Mouse (Mus musculus): ENCODE measurements around the gene Ptges2. TPM values are rescaled to one million over a fixed set of nuclear protein-coding genes. Genes with fewer than 3 reads are reported as not detected.

Gene Ptges2
- total and polyA plus RNA-seq, 3 experiments = 30.4 to 396 (median 47.0) TPM

DNA sequence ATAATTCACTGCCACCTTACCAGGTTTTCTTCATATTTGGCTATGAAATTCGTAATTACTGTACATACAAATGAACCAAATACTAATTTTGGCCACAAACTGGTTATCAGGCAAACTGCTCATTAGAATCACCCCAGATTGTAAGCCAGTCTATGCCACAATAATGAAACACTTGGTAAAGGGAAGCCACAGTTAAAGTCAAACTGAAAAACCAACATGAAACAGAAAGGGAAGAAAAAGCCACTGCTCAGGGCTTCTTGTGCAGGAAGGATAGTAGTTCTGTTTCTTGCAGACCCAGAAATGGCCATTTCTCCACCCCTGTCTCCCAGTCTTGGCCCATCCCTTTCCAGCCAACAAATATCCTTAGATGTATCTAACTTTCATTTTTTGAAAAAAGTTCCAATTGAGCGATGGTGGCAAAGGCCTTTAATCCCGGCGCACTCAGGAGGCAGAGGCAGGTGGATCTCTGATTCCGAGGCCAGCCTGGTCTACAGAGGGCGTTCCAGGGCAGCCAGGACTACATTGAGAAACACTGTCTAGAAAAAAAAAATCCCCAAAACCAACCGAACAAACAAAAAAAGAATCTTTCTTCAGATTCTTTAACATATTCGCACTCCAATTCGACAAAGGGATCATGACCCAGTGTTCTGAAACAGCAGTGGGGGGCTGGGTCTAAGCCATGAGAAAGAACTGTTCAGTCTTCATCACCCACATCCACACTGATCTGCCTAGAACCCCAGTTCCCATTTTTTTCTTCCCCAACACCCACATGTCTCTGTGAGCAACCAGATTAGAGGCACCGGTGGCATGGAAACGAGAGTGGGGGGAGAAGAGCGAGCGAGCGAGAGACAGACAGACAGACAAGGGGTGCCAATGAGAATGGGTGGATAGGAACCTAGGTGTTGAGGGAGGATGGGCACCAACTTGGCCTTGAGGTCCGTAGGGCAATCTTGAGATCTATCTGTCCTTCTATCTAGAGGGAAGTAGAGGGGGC is 54.4 kb downstream of the Ptges2 start, which contains the start of gene Naif1 (continued):
- TF ChIP-seq NRF1 (IDR thresholded peaks at IDR 0.05; ENCODE audit: insufficient read depth, low read depth, low read length, poor library complexity, severe bottlenecking) = no peak
- TF ChIP-seq TBP (IDR thresholded peaks at IDR 0.05; ENCODE audit: low read depth, low read length) = peak; percentile 69
- TF ChIP-seq KAT2A (conservative IDR thresholded peaks at IDR 0.05; ENCODE audit: low read depth, low read length) = no peak
- peak; percentile 60; the same call in 1 of the 2 replicates for TF ChIP-seq MAZ (IDR thresholded peaks at IDR 0.05; ENCODE audit: low read depth, low read length)
- peak; percentile 12; the same call in 1 of the 2 replicates for TF ChIP-seq GATA1 (IDR thresholded peaks at IDR 0.05; ENCODE audit: low read depth, low read length)

DNA sequence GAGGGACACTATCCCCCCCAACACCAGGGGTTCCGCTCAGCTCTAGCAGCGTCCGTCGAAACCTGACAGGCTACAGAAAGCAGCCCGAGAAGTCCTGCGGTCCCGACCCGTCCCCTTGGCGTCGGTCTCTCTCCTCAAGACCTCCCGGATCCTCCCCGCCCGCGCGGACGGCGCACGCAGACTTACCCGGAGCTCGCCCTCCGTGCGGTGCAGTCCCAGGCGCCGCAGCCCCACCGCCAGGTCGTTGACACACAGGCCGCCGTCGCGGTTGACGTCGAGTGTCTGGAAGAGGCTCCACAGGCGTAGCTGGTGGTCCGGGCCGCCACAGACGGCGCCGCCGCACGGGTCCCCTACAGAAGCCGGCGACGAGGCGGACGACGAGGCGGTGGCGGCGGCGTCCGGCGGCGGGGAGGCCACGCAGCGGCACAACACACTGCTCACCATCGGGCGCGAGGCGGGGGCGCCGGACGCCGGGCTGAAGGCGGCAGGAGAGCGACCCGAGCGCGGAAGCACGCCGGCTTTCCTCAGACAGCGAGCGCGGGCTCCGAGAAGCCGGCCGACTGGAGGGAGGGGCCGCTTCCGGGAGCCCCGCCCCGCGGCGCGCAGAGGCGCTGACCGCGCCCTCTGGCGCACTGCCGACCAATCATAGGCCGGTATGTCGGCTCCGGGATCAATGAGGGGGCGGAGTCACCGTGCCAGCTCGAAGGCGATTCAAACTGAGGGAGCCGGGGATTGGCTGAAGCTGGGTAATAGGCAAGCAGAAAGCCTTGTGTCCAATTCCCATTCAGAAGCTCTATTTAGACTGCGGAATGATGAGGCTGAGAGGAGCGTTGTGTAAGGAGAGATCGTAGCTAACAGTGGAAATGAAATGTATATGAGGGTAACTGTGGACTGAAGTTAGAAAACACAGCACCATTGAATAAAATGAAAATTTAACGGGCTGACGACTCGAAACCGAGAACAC is 55.5 kb downstream of the Ptges2 start, which contains the start of gene Slc25a25:
TSS of gene Slc25a25 (minus strand) at position 565 of the 964 bp plus-strand sequence.
- Histone ChIP-seq H3K4me3 (ENCODE audit: control insufficient read depth in 1 of 2, insufficient read depth in 1 of 2, low read depth in 2 of 2, low read length in 2 of 2) (peak within 1 kb of the TSS; percentile 66 to 92), H3K27me3 (ENCODE audit: control insufficient read depth in 1 of 2, insufficient read depth in 2 of 2, low read length in 2 of 2) (no peaks in the 10 kb centered on the region), H3K79me2 (ENCODE audit: control insufficient read depth, insufficient read depth, low read length, poor library complexity) (peaks cover 53% of the 10 kb centered on the region), H3K27ac (ENCODE audit: control insufficient read depth, low read depth, low read length) (peak within 1 kb of the TSS; percentile 99), H3K9ac (ENCODE audit: control insufficient read depth, low read depth, low read length, poor library complexity, severe bottlenecking) (peak within 1 kb of the TSS; percentile 92), H3K4me1 (ENCODE audit: control insufficient read depth in 1 of 2, insufficient read depth in 2 of 2, low read length in 2 of 2) (peaks cover 0 to 16% of the 10 kb centered on the region in 2 experiments), H3K36me3 (ENCODE audit: control insufficient read depth in 1 of 2, insufficient read depth in 2 of 2, low read length in 2 of 2) (peaks cover 0 to 30% of the 10 kb centered on the region in 2 experiments; a peak in 2 of 4 replicates), H3K9me3 (replicated peaks; ENCODE audit: insufficient read depth, low read length) (no peaks in the 10 kb centered on the region)
- DNase-seq (ENCODE audit: low read depth, low spot score) = peak; percentile 97
- TF ChIP-seq TBP (IDR thresholded peaks at IDR 0.05; ENCODE audit: low read depth, low read length) (peak; percentile 59), UBTF (IDR thresholded peaks at IDR 0.05; ENCODE audit: borderline replicate concordance, insufficient read depth, low read depth, low read length) (0 out of 2 replicates have a peak, but pooled peaks have one; percentile 61), POLR2AphosphoS2 (IDR thresholded peaks at IDR 0.05; ENCODE audit: low read length) (peak; percentile 89; the same call in 1 of the 2 replicates), EP300 (IDR thresholded peaks at IDR 0.05; ENCODE audit: low read depth in 1 of 2, low read length in 2 of 2) (no peak), MXI1 (IDR thresholded peaks at IDR 0.05; ENCODE audit: low read depth, low read length) (peak; percentile 89; the same call in 1 of the 2 replicates), MAFK (IDR thresholded peaks at IDR 0.05; ENCODE audit: borderline replicate concordance, low read depth, low read length) (no peak), HCFC1 (IDR thresholded peaks at IDR 0.05; ENCODE audit: low read depth, low read length) (peak; percentile 71), NRF1 (IDR thresholded peaks at IDR 0.05; ENCODE audit: insufficient read depth, low read depth, low read length, poor library complexity, severe bottlenecking) (0 out of 2 replicates have a peak, but pooled peaks have one; percentile 29), NELFE (IDR thresholded peaks at IDR 0.05; ENCODE audit: low read depth, low read length) (peak; percentile 67), ELF1 (IDR thresholded peaks at IDR 0.05; ENCODE audit: low read depth, low read length) (peak; percentile 80), USF1 (IDR thresholded peaks at IDR 0.05; ENCODE audit: low read depth, low read length) (no peak), E2F4 (IDR thresholded peaks at IDR 0.05; ENCODE audit: borderline replicate concordance, low read depth, low read length) (no peak), MYB (IDR thresholded peaks at IDR 0.05; ENCODE audit: low read depth, low read length) (no peak), MAZ (IDR thresholded peaks at IDR 0.05; ENCODE audit: low read depth, low read length) (peak; percentile 88), POLR2A (IDR thresholded peaks at IDR 0.05; ENCODE audit: control insufficient read depth in 1 of 2, insufficient read depth in 1 of 2, low read depth in 1 of 2, low read length in 2 of 2, poor library complexity in 1 of 2) (peak; percentile 51 to 86), SIN3A (IDR thresholded peaks at IDR 0.05; ENCODE audit: low read length) (peak; percentile 71), ZMIZ1 (IDR thresholded peaks at IDR 0.05; ENCODE audit: low read depth, low read length) (0 out of 2 replicates have a peak, but pooled peaks have one; percentile 37)

All from MEL (cell line).